Mouse (Mus musculus): ENCODE results near the gene Rfng.

GRCm38 (mm10) chr11:120751606-120752005 is 32.4 kb downstream of the Rfng start:
- TF ChIP-seq CTCF (IDR thresholded peaks at IDR 0.05; ENCODE audit: insufficient read depth, low read depth, low read length) = no peak
- no peak for TF ChIP-seq POLR2A (IDR thresholded peaks at IDR 0.05; ENCODE audit: insufficient read depth, low read depth, low read length)
